Mouse (Mus musculus) hindbrain, embryonic 13.5 days (tissue): ENCODE results near the gene Dnph1. TPM values are rescaled to one million over a fixed set of nuclear protein-coding genes. Genes with fewer than 3 reads are reported as not detected.

ENCODE experiments used
- ATAC-seq: fragments of 200-750 bp; cut with Nextera tagmentation; 2 replicates; pipeline ENCODE4 v1.8.0; 2017; ENCODE audit warnings: moderate TSS enrichment; ENCODE audit not compliant: low FRiP score
- H3K27ac ChIP-seq: fragments of 300-500 bp; sonication (generic); 2 replicates; pipeline ENCODE4 v1.5.1; 2015; ENCODE audit warnings: inconsistent platforms, mild to moderate bottlenecking, moderate library complexity
- H3K27me3 ChIP-seq: fragments of 300-500 bp; sonication (generic); 2 replicates; pipeline ENCODE4 v1.6.1; 2015; ENCODE audit warnings: mild to moderate bottlenecking, inconsistent platforms
- H3K36me3 ChIP-seq: fragments of 300-500 bp; sonication (generic); 2 replicates; pipeline ENCODE4 v1.6.1; 2015; ENCODE audit warnings: mild to moderate bottlenecking, inconsistent platforms
- H3K4me1 ChIP-seq: fragments of 300-500 bp; sonication (generic); replicated peaks from 2 replicates; pipeline ENCODE4 v1.6.1; 2015; ENCODE audit warnings: inconsistent platforms
- H3K4me2 ChIP-seq: fragments of 300-500 bp; sonication (generic); 2 replicates; pipeline ENCODE4 v1.6.1; 2015; ENCODE audit warnings: inconsistent platforms, mild to moderate bottlenecking, moderate library complexity
- H3K4me3 ChIP-seq: fragments of 300-500 bp; sonication (generic); 2 replicates; pipeline ENCODE4 v1.5.1; 2015; ENCODE audit warnings: mild to moderate bottlenecking, inconsistent platforms
- H3K9ac ChIP-seq: fragments of 300-500 bp; sonication (generic); 2 replicates; pipeline ENCODE4 v1.6.1; 2015; ENCODE audit warnings: mild to moderate bottlenecking, inconsistent platforms
- H3K9me3 ChIP-seq: fragments of 300-500 bp; sonication (generic); 2 replicates; pipeline ENCODE4 v1.6.1; 2016; ENCODE audit warnings: inconsistent platforms
- WGBS: fragments of 180-500 bp; shearing (Covaris S2); methylation state at CpG from one replicate; pipeline ENCODE4 v1.1.7; 2015; 5-methylcytosine and 5-hydroxymethylcytosine counted together
- polyA plus RNA-seq: library from polyadenylated mRNA; unstranded; fragments of >200 nt; fragmentation: Nextera tagmentation; extraction: Ambion mirVana; gene quantifications from 2 replicates; pipeline ENCODE4 v1.2.1, GENCODE M21; 2015

The Dnph1 gene
- polyA plus RNA-seq, 1 experiment from 2014 or later: 20.4 TPM

DNA sequence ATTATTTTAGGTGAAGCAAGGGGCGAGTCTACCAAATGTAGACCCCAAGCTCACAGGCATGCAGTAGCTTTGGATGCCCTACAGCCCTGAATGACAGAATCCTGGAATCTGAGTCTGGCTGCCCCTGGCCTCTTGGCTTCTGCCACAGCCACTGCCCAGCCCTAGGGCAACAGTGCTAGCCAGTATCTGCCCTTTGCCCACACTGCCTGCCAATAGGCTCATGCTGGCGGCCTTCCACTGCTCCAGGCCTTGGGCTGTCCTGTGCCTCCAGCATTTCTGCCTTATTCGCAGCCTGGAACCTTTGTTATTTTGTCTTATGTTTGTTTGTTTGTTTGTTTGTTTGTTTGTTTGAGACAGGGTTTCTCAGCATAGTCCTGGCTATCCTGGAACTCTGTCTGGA is 9.1 kb downstream of the Dnph1 start:
- H3K36me3 ChIP-seq: peaks cover 75% of the 10 kb centered on the region
- no peak overlapping the region for H3K4me2 ChIP-seq
- WGBS: 91% methylated on average over 3 of the region's 3 CpGs
- no peak overlapping the region for H3K27ac ChIP-seq
- no peaks in the 10 kb centered on the region for H3K9me3 ChIP-seq
- H3K4me1 ChIP-seq: peaks cover 6% of the 10 kb centered on the region; the same call in 1 of the 2 replicates
- no peak overlapping the region for H3K4me3 ChIP-seq
- H3K9ac ChIP-seq: no peak overlapping the region
- no peak for ATAC-seq
- no peaks in the 10 kb centered on the region for H3K27me3 ChIP-seq

DNA sequence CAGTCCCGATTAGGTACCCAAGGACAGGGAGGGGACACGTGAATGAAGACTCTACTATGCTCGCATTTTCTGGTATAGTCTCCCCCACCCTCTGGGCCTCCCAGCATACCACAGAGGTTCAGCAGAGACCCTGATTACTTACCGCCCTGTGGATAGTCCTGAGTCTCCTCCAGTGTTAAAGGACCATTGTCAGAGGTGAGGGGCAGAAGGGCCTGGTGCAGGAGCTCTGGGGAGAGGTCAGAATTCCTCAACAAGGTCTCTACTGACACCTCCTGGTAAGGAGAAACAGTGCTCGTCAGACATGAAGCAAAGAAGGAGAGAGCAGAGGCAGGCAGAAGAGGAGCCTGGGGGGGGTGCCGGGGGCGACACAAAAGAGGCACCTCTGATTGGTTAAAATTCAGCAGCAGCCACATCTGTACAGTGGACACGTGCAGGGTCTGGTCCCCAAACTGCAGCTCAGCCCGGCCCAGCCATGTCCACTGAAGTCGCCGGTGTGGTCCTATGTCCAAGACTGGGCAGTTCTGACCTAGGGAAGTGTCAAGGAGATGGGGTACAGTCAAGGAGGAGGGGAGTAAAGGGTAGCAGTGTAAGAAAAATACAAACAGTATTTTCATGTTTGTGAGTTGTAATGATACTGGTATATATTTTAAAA is 14.7 kb downstream of the Dnph1 start:
- Histone ChIP-seq H3K36me3 (peaks cover 38% of the 10 kb centered on the region), H3K4me3 (no peak overlapping the region), H3K9me3 (no peaks in the 10 kb centered on the region), H3K4me1 (peaks cover 6% of the 10 kb centered on the region; the same call in 1 of the 2 replicates), H3K27ac (no peak overlapping the region), H3K4me2 (no peak overlapping the region), H3K27me3 (no peaks in the 10 kb centered on the region), H3K9ac (peak overlapping the region; percentile 40; the same call in 1 of the 2 replicates)
- ATAC-seq: no peak
- WGBS: 50% methylated on average over 11 of the region's 11 CpGs

DNA sequence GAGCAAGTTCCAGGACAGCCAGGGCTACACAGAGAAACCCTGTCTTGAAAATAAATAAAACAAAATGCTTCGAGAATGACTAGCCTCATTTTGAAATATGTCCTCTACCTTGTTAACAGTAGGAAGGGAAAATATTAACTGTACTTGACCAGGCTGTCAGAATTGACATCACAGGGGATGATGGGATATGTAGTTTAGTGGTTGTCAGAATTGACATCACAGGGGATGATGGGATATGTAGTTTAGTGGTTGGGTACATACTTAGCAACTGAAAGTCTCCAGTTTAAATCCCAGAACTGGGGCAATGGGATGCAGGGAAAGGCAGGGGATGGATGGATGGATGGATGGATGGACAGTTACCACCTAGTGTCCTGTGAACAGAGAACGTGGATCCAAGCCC is 16.8 kb downstream of the Dnph1 start:
- Histone ChIP-seq H3K27me3 (no peaks in the 10 kb centered on the region), H3K4me2 (no peak overlapping the region), H3K9ac (no peak overlapping the region), H3K36me3 (peaks cover 34% of the 10 kb centered on the region), H3K4me1 (peaks cover under 1% of the 10 kb centered on the region; the same call in 1 of the 2 replicates), H3K4me3 (no peak overlapping the region), H3K9me3 (no peaks in the 10 kb centered on the region), H3K27ac (no peak overlapping the region)
- no peak for ATAC-seq
- 74% methylated on average over 2 of the region's 2 CpGs for WGBS

DNA sequence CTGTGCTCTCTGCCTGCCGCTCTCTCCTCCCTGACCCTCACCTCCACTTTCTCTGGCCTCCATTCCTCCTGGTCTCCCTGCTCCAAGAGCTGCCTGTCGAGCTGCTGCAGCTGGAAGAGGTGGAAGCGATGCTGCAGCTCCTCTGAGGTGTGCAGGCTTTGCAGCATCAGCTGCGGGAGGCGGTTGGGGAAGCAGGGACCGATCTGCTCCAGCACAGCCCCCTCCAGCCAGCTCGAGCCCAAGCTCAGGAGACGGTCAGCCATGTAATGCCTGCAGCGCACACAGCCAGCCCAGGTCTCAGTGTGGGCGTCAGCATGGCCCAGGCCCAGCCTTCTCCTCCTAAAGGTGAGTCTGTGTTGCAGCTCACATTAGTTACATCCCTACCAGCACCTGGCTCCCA is 23.5 kb downstream of the Dnph1 start:
- peaks cover 46% of the 10 kb centered on the region for H3K27me3 ChIP-seq
- 0 out of 2 replicates have a peak overlapping the region, but pooled peaks have one; percentile 11 for H3K9ac ChIP-seq
- H3K4me2 ChIP-seq: 0 out of 2 replicates have a peak overlapping the region, but pooled peaks have one; percentile 17
- ATAC-seq: no peak
- H3K4me3 ChIP-seq: no peak overlapping the region
- H3K36me3 ChIP-seq: peaks cover 55% of the 10 kb centered on the region
- H3K4me1 ChIP-seq: peaks cover 6% of the 10 kb centered on the region; the same call in 1 of the 2 replicates
- H3K27ac ChIP-seq: no peak overlapping the region
- 65% methylated on average over 10 of the region's 10 CpGs for WGBS
- H3K9me3 ChIP-seq: no peaks in the 10 kb centered on the region

DNA sequence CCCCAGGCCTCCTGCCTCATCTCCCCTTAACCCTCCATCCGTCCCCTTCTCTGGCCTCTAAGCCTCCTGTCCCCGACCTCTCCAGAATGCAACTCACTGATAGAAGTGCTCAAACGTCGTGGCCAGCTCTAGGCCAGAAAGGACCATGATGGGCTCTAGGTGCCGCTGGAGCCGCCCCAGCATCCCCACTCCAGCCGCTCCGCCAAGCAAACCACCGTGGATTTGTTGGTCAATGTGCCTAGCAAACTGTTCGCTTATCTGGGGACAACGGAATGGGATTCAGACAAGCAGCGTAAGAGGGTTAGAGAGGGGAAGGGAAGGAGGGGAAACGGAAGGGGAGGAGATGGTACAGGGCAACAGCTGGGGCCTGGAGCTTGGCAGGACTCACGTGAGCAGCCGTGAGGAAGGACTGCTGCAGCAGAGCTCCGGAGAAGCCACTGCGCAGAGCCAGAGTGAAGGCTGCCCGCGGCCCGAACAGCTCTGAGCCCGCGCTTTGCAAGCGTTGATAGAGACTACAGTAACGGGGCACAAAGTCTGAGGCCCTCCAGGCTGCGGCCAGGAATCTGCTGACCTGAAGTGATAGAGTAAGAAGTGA is 24.0 kb downstream of the Dnph1 start:
- no peaks in the 10 kb centered on the region for H3K9me3 ChIP-seq
- peak overlapping the region; percentile 17; the same call in 1 of the 2 replicates for H3K4me2 ChIP-seq
- no peak overlapping the region for H3K4me3 ChIP-seq
- 48% methylated on average over 25 of the region's 25 CpGs for WGBS
- H3K9ac ChIP-seq: peak overlapping the region; percentile 9; the same call in 1 of the 2 replicates
- peaks cover 6% of the 10 kb centered on the region; the same call in 1 of the 2 replicates for H3K4me1 ChIP-seq
- peaks cover 60% of the 10 kb centered on the region for H3K36me3 ChIP-seq
- no peak for ATAC-seq
- peaks cover 49% of the 10 kb centered on the region for H3K27me3 ChIP-seq
- no peak overlapping the region for H3K27ac ChIP-seq

DNA sequence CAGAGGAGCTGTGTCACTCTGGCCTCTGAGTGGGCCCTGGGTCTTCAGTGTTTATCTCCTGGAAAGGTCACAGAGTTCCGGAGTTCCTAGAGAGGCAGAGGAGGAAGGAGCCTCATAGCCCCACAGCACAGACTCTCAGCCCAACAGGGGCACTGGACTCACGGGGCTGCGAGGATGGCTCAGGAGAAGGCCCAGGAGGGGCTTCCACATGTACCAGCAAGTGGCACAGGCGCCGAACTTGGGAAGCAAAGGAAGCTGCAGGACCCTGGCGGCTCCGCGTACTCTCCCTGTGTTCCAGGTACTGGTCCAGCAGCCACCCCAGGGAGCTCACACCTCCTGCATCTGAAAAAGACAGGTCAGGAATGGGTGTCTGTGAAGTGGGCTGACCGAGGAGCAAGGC is 24.7 kb downstream of the Dnph1 start:
- no peak for ATAC-seq
- Histone ChIP-seq H3K4me1 (peaks cover 6% of the 10 kb centered on the region; the same call in 1 of the 2 replicates), H3K9ac (peak overlapping the region; percentile 9; the same call in 1 of the 2 replicates), H3K27me3 (peaks cover 49% of the 10 kb centered on the region), H3K9me3 (no peaks in the 10 kb centered on the region), H3K4me3 (no peak overlapping the region), H3K36me3 (peaks cover 67% of the 10 kb centered on the region), H3K27ac (no peak overlapping the region), H3K4me2 (no peak overlapping the region)
- WGBS: 77% methylated on average over 9 of the region's 9 CpGs

DNA sequence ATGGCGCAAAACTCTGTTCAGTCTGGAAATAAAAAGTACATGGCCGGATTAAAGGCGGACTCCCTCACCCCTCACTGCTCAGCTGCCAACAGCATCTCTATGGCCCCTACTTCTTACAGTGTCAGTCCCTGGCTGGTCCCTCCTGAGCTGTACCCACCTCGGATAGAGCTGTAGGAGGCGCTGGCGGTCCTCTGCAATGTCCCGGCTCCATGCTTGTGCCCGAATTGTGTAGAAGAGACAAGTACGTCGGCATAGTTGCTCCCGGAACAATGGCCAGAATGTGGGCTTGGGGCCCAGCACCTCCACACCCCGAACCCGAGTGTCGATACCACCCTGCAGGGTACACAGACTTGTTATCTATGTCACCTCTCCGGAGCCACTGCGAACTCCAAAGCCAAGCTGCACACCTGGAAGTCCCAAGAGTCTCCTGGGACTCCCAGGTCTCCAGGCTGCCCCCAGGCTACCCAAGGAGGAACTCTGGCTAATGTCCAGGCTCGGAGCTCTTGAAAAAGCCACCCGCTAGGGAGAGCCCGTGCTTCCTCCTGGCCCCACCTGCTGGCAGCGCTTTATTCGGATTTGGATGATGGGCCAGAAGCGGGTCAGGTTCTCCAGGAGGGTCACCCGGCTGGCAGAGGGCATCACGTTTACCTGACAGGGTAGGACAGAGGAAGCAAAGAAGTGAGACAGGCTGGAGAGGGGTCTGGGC is 25.6 kb downstream of the Dnph1 start:
- no peak for ATAC-seq
- Histone ChIP-seq H3K4me1 (peaks cover 6% of the 10 kb centered on the region; the same call in 1 of the 2 replicates), H3K4me3 (no peak overlapping the region), H3K9me3 (no peaks in the 10 kb centered on the region), H3K9ac (no peak overlapping the region), H3K36me3 (peaks cover 67% of the 10 kb centered on the region), H3K27ac (no peak overlapping the region), H3K4me2 (no peak overlapping the region), H3K27me3 (peaks cover 49% of the 10 kb centered on the region)
- WGBS: 34% methylated on average over 24 of the region's 24 CpGs

DNA sequence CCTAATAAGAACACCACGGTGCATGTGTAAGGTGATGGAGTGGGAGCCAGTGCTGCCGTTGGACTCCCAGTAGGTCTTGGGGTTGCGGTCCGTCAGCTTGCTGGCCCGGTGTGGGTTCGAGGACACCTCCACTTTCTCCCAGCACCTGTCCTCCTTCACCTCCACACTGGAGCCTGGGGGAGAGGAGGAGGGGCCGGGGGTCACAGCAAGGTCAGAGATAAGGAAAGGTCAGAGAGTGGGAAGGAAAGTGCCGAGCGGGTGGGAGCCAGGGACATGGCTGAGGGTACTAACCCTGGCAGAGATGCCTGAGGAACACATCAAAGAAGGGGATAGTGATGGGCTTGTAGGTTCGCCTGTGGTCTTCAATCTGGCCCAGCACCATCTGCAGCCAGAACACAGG is 28.6 kb downstream of the Dnph1 start:
- 84% methylated on average over 10 of the region's 10 CpGs for WGBS

DNA sequence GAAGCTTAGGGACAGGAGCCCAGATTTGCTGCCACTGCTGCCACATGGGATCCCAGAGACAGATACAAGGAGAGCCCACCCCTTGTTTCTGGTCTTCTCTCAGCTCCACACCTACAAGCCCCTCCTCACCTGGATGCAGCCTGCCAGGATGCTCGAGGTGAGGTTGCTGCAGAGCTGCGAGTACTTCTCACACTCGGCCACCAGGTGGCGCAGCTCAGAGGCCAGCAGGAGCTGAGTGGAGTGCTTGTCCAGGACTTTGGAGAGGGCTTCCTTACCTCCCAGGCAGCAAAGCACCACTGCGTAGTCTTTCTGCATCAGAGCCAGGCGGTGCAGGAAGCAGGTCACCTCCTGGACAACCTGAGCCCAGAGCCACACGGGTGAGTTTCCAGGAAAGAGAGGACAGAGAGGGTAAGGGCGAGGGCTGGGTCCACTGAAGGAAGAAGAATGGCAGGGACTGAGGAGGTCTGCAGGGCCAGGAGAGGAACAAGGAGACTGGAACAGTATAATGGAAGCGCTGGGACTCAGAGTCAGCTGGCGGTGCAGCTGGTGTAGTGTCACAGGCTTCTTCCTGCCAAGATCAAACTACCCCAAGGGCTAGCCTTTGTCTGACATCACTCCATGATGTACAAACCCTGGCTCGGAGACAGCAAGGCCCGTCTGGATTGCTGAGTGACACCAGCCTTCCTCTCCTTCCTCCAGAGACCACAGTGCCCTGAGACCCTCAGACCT is 29.2 kb downstream of the Dnph1 start:
- peaks cover 62% of the 10 kb centered on the region for H3K36me3 ChIP-seq
- no peaks in the 10 kb centered on the region for H3K9me3 ChIP-seq
- no peak overlapping the region for H3K4me2 ChIP-seq
- 0 out of 2 replicates have a peak, but pooled peaks have one; percentile 25 for ATAC-seq
- no peak overlapping the region for H3K27ac ChIP-seq
- no peak overlapping the region for H3K4me3 ChIP-seq
- peaks cover 39% of the 10 kb centered on the region for H3K27me3 ChIP-seq
- WGBS: 37% methylated on average over 12 of the region's 12 CpGs
- H3K4me1 ChIP-seq: peaks cover 1% of the 10 kb centered on the region; the same call in 1 of the 2 replicates
- H3K9ac ChIP-seq: no peak overlapping the region

More for the DNA sequence above, 28.6 kb downstream of the Dnph1 start:
- H3K27ac ChIP-seq: no peak overlapping the region
- ATAC-seq: no peak
- no peak overlapping the region for H3K4me2 ChIP-seq
- no peak overlapping the region for H3K4me3 ChIP-seq
- peaks cover 45% of the 10 kb centered on the region for H3K27me3 ChIP-seq
- H3K4me1 ChIP-seq: peaks cover 6% of the 10 kb centered on the region; the same call in 1 of the 2 replicates
- H3K9ac ChIP-seq: no peak overlapping the region
- H3K9me3 ChIP-seq: no peaks in the 10 kb centered on the region
- H3K36me3 ChIP-seq: peaks cover 69% of the 10 kb centered on the region

DNA sequence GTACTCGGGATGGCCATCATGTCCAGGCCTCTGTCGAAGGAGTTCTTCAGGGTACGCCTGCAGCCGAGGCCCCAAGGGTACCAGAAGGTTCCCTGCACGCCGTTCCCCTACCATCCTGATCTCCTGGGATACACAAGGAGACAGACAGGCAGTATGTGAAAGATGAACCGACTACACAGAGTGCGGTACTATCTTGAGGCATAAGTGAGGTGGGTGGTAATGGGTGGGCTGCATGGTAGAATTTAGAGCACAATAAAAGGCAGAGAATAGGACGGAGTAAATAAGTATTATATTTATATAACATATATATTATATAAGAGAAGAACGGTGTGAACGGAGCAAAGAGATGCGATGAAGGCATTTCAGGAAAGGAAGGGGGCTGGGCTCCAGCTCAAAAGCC is 47.1 kb downstream of the Dnph1 start:
- Histone ChIP-seq H3K4me3 (no peak overlapping the region), H3K36me3 (peaks cover 49% of the 10 kb centered on the region)
- 91% methylated on average over 12 of the region's 12 CpGs for WGBS

DNA sequence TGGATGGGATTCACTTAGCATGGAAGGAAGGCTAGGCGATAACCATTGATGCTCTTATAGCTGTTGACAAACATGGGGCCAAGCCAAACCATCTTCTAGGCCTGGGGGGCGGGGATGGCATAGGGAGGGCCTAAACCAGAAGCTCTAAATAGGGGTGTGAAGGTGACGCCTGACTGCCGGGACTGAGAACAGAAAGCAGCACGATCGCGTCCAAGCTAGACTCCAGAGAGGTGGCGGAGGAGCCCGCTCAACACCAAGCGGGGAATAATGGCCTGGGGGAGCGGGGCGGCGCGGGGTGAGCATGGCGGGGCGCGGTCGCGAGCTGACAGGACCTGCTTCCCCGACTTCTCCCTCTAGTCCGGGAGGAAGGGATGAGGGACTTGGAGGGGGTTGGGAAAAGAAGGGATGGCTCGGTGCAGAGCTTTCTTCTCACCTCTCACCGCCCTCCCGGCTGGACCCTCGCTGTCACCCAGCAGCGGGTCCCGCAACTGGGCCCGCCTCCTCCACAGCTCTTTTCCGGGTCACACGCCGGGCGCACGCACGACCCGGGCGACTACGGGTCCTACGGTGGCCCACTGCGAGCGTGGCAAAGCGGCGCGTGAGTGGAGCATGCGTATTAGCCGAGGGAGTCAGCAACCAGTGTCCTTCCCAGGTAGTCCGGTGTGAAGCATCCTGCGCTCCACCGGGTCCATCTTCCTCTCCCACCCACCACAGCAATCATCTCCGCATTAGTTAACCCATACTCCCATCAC is 49.5 kb downstream of the Dnph1 start, which contains the start of gene Cul9:
Gene Cul9 (minus strand): TSS at position 576 of the 752 bp plus-strand sequence.
- ATAC-seq: peak; percentile 89
- WGBS: 2% methylated on average over 49 of the region's 49 CpGs
- no peaks in the 10 kb centered on the region for H3K9me3 ChIP-seq
- H3K36me3 ChIP-seq: peaks cover 50% of the 10 kb centered on the region
- H3K4me3 ChIP-seq: peak within 1 kb of the TSS; percentile 79
- peaks cover 27% of the 10 kb centered on the region for H3K4me1 ChIP-seq
- peak within 1 kb of the TSS; percentile 62 for H3K27ac ChIP-seq
- H3K9ac ChIP-seq: peak within 1 kb of the TSS; percentile 92
- H3K27me3 ChIP-seq: peaks cover 23% of the 10 kb centered on the region
- H3K4me2 ChIP-seq: peak within 1 kb of the TSS; percentile 78

More for the DNA sequence above, 47.1 kb downstream of the Dnph1 start:
- ATAC-seq: no peak
- peaks cover 21% of the 10 kb centered on the region for H3K27me3 ChIP-seq
- no peak overlapping the region for H3K4me2 ChIP-seq
- H3K9ac ChIP-seq: peak overlapping the region; percentile 9; the same call in 1 of the 2 replicates
- H3K27ac ChIP-seq: no peak overlapping the region
- no peaks in the 10 kb centered on the region for H3K9me3 ChIP-seq
- peaks cover 24% of the 10 kb centered on the region for H3K4me1 ChIP-seq
